Mouse (Mus musculus) natural killer cell, adult 2 months (primary cell): ENCODE data around the gene Sppl2b.
"Not testable (repeated sequence)": the region's sequence is repeated elsewhere in the genome, so short reads cannot be mapped to it uniquely, and the experiment has no call there.

Experiments
- DNase-seq, 2 experiments: peaks; one replicate each; pipeline ENCODE4 v3.0.0; 2022; ENCODE audit warnings: low spot score in 2 of 2

Gene Sppl2b

GRCm38 (mm10) chr10:80854913-80855748, at the start of gene Sppl2b, which contains the start of gene Lsm7:
Sppl2b (plus strand) TSS chr10:80855275.
Lsm7 (minus strand) TSS chr10:80855209.
- peak; percentile 97 to 98 for DNase-seq

GRCm38 (mm10) chr10:80805322-80805721, 49.8 kb upstream of the Sppl2b start:
- DNase-seq: no peak

GRCm38 (mm10) chr10:80805925-80806324, 49.1 kb upstream of the Sppl2b start:
- peak; percentile 57 to 70 for DNase-seq

DNA sequence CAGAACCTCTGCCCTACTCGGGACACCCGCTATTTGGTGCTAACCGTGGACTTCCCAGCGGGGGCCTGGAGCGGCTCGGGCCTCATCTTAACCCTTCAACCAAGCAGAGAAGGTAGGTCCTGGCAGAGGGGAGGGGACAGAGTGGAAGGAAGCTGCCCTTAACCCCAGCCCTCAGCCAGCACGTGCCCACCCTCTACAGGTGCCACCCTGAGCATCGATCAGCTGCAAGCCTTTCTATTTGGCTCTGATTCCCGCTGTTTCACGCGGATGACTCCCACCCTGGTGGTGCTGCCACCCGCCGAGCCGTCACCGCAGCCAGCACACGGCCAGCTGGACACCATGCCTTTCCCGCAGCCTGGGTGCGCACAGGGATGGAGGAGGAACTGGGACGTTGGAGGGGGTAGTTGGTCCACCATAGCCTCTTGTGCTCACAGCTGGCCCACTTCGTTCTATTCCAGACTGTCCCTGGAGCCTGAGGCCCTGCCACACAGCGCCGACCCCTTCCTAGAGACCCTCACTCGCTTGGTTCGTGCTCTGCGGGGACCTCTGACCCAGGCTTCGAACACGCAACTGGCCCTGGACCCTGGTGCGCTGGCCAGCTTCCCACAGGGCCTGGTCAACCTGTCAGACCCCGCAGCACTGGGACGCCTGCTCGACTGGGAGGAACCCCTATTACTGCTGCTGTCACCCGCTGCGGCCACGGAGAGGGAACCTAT, 48.6 kb upstream of the Sppl2b start:
- DNase-seq: no peak

GRCm38 (mm10) chr10:80807057-80807627, 47.9 kb upstream of the Sppl2b start:
- DNase-seq: peak; percentile 37 to 43

DNA sequence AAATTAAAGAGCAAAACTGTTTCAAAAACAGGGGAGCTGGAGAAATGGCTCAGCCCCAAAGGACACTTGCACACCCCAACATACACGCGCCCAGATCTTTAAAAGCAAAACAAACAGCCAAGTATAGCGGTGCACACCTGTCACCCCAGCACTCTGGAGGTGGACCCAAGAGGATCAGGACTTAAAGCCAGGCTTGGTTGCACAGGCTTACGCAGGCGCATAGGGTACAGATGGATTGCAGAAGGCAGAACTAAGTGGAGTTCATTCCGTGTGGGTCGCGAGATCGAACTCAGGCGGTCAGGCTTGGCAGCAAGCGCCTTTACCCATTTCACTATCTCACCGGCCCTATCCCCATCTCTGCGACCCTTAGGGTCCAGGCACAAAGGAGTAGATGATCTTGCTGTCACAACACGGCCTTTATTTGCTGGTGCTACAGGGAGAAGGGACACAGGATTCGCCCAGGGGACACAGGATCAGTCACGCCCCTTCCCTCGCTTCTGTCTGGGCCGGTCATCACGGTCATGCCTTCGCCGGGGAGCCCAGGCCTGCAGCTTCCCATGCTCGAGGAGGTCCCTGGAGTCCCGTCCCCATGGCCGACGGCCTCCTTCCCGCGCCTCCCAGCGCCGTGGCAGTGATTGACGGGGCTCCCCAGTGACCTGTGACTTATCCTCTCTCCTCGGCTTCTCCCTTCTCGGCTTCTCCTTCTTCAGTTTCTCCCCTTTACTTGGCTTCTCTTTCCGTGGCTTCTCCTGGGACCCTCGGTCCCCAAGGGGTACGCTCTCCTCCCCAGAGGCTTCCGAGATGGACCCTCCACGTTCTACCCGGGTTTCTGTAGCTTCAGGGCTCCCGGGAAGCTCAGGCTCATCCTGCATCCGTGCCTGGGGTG, 46.7 kb upstream of the Sppl2b start:
- DNase-seq: no peak

GRCm38 (mm10) chr10:80808985-80809632, 46.0 kb upstream of the Sppl2b start:
- no peak for DNase-seq

DNA sequence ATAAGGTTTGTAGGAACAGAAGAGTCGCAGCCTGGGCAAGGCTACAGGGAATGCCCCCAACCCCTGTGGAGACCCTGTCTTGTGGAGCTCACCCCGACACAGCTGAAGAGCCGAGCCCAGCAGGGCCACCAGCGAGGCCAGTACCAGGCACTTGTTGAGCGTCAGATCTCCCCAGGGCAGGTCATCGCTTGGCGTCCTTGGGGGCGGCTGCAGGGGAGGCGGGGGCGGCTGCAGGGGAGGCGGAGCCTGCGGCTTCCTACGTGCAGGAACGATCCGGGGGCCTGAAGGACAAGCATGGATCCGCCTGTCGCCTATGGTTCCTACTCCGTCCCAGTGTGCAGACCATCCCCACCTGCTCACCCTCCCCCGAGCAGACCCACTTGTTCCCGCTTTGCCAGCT, 45.0 kb upstream of the Sppl2b start:
- no peak for DNase-seq

DNA sequence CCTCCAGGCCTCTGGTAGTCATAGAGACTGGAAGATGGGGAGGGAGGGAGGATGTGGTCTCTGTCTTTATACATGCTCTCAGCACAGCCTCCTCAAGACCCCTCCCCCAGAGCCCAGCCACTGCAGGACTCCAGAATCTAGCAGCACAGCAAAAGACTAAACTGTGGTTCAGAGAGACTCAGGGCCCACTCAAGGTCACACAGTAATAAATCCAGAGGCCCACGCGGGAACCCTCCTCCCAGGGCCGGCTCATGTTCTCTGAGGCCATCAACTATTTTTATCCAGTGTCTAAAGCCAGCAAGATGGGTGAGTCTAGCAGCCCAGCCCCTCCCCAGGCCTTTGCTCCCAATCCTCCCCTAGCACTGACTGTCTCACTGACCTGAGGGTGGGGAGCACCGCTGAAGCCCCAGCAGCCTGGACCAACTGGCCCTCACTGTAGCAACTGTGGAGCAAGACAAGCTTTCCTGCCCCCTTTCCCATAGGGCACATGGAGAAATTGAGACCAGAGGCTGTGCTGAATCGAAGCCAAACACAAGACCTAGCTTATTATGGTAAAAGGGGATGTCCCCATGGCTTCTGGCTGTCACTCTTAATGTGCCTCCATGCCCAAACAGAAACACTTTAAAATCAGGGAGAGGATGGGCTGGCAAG, 42.6 kb upstream of the Sppl2b start:
- DNase-seq: no peak

DNA sequence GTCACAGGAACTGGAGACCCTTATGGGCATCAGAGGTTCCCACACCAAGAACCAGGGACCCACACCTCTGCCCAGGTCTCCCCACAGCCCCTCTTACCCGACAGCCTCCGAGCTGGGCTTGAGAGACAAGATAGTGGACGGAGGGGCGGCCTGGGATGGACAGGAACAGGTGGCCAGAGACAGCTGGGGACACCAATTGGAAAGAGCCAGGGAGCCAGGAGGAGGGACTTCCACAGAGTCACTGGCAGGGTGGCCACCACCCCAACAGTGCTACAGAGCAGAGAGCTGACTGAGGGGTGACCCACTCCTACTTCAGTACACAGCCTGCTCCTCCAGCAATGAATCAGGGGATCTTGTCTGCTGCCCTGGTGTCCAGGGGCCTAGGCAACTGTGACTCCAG, 41.7 kb upstream of the Sppl2b start, which contains the start of gene Jsrp1:
Gene Jsrp1 (minus strand): TSS at position 133 of the 400 bp plus-strand sequence.
- no peak for DNase-seq

- no peak for DNase-seq
Measured at GRCm38 (mm10) chr10:80814800-80815199, 40.3 kb upstream of the Sppl2b start.

- not testable (repeated sequence) for DNase-seq
Measured at GRCm38 (mm10) chr10:80816303-80816702, 38.8 kb upstream of the Sppl2b start.

- no peak for DNase-seq
Measured at GRCm38 (mm10) chr10:80817164-80817563, 37.9 kb upstream of the Sppl2b start.

- DNase-seq: not testable (repeated sequence)
Measured at GRCm38 (mm10) chr10:80817955-80818354, 37.1 kb upstream of the Sppl2b start.

GRCm38 (mm10) chr10:80818599-80819281, 36.3 kb upstream of the Sppl2b start:
- no peak for DNase-seq

GRCm38 (mm10) chr10:80819406-80819805, 35.7 kb upstream of the Sppl2b start:
- no peak for DNase-seq

- DNase-seq: peak in 1 of 2 experiments; percentile 49
Measured at GRCm38 (mm10) chr10:80821991-80822390, 33.1 kb upstream of the Sppl2b start.

- no peak for DNase-seq
Measured at GRCm38 (mm10) chr10:80822528-80822927, 32.5 kb upstream of the Sppl2b start.

GRCm38 (mm10) chr10:80823316-80823715, 31.8 kb upstream of the Sppl2b start:
- DNase-seq: no peak
